9 mouse cellular contexts compared by ENCODE assay signal in the genomic region with DNA sequence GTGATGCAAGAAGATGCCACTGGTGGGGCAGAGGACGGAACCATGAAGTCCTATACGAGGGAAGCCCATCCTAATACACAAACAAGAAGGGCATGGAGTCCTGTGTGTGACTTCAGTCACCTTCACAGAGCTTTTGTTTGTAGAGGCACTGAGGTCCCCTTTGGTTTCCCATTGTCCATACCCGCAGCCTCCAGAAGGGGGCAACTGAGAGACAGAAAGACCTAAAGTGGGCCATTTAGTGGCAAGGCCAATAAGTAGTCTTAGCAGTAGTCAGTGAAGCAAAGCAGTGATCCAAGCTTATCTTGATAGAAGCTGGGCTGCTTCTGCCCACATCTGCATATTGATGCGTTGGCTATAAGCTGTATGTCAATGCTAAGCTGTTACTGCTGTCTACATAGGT.
A peak's percentile ranks its signal among the peaks of the same experiment; 100 is the strongest.
DNase-seq lines count a peak whose midpoint lies in the region; ATAC-seq and TF ChIP-seq lines count a peak whose summit lies in the region.
"Had no signal": no experiment of that assay in that cellular context is flagged by ENCODE, and none has a peak within 500 bp of the region (broad histone marks: within the 10 kb centered on the region; RNA-seq: fewer than 3 reads in every experiment).

No protein-coding gene starts in this region.

- no peak overlapping the region for H3K27ac ChIP-seq in forebrain, postnatal 0 days (ENCODE audit: low read depth, low read length)
- H3K27ac ChIP-seq in forebrain, embryonic 16.5 days (ENCODE audit: low read length), result no peak overlapping the region
- no peak overlapping the region for H3K27ac ChIP-seq in neural tube, embryonic 11.5 days (ENCODE audit: low read depth, low read length)
- H3K27ac ChIP-seq in neural tube, embryonic 15.5 days (replicated peaks), result no peak overlapping the region
- no peak overlapping the region for H3K27ac ChIP-seq in hindbrain, embryonic 16.5 days (ENCODE audit: low read depth, low read length)
- H3K27ac ChIP-seq: stomach, embryonic 15.5 days had no signal

- no peak for ATAC-seq in forebrain, postnatal 0 days
- no peak for ATAC-seq in forebrain, embryonic 16.5 days
- ATAC-seq in neural tube, embryonic 11.5 days (ENCODE audit: insufficient read depth, low FRiP score, low TSS enrichment), result no peak
- ATAC-seq in neural tube, embryonic 15.5 days (ENCODE audit: low FRiP score), result no peak
- no peak for ATAC-seq in hindbrain, embryonic 16.5 days

- H3K27me3 ChIP-seq in forebrain, postnatal 0 days (ENCODE audit: insufficient read depth, low read length), result no peaks in the 10 kb centered on the region
- no peaks in the 10 kb centered on the region for H3K27me3 ChIP-seq in forebrain, embryonic 16.5 days (replicated peaks; ENCODE audit: control insufficient read depth, insufficient read depth, low read length)
- no peaks in the 10 kb centered on the region for H3K27me3 ChIP-seq in neural tube, embryonic 11.5 days (ENCODE audit: control insufficient read depth, insufficient read depth, low read length)
- no peaks in the 10 kb centered on the region for H3K27me3 ChIP-seq in neural tube, embryonic 15.5 days (replicated peaks)
- H3K27me3 ChIP-seq in hindbrain, embryonic 16.5 days (replicated peaks; ENCODE audit: control insufficient read depth, insufficient read depth, low read length), result no peaks in the 10 kb centered on the region
- H3K27me3 ChIP-seq: stomach, embryonic 15.5 days had no signal

- no peak overlapping the region for H3K4me3 ChIP-seq in forebrain, postnatal 0 days (ENCODE audit: low read depth, low read length)
- no peak overlapping the region for H3K4me3 ChIP-seq in forebrain, embryonic 16.5 days (replicated peaks; ENCODE audit: low read length)
- H3K4me3 ChIP-seq in neural tube, embryonic 11.5 days (ENCODE audit: low read depth, low read length), result no peak overlapping the region
- H3K4me3 ChIP-seq in neural tube, embryonic 15.5 days (replicated peaks), result no peak overlapping the region
- H3K4me3 ChIP-seq in hindbrain, embryonic 16.5 days (ENCODE audit: low read length), result no peak overlapping the region
- H3K4me3 ChIP-seq: stomach, embryonic 15.5 days had no signal

- H3K4me1 ChIP-seq in forebrain, postnatal 0 days (ENCODE audit: insufficient read depth), result no peaks in the 10 kb centered on the region; the same call in 1 of the 2 replicates
- peaks cover 9% of the 10 kb centered on the region; the same call in 1 of the 2 replicates for H3K4me1 ChIP-seq in forebrain, embryonic 16.5 days (replicated peaks; ENCODE audit: control insufficient read depth, insufficient read depth, low read length)
- 0 out of 2 replicates have a peak, but pooled peaks cover 4% of the 10 kb centered on the region for H3K4me1 ChIP-seq in neural tube, embryonic 11.5 days (ENCODE audit: control insufficient read depth, insufficient read depth, low read length)
- peaks cover 20% of the 10 kb centered on the region for H3K4me1 ChIP-seq in neural tube, embryonic 15.5 days
- peaks cover 5% of the 10 kb centered on the region for H3K4me1 ChIP-seq in hindbrain, embryonic 16.5 days (ENCODE audit: control insufficient read depth, insufficient read depth, low read depth, low read length)
- H3K4me1 ChIP-seq: stomach, embryonic 15.5 days had no signal

- DNase-seq in forebrain, postnatal 0 days, result peak; percentile 52
- DNase-seq in neural tube, embryonic 11.5 days (ENCODE audit: low spot score), result peak; percentile 54
- peak; percentile 18 for DNase-seq in embryo, embryonic 9.5 days (ENCODE audit: extremely low spot score)
- peak; percentile 70 for DNase-seq in retina, postnatal 1 day
- no peak for DNase-seq in frontal cortex, postnatal 10 days (ENCODE audit: low spot score in 2 of 2)

- H3K9me3 ChIP-seq in forebrain, postnatal 0 days (ENCODE audit: low read length), result no peaks in the 10 kb centered on the region
- H3K9me3 ChIP-seq in forebrain, embryonic 16.5 days (ENCODE audit: control insufficient read depth, low read length), result no peaks in the 10 kb centered on the region
- no peaks in the 10 kb centered on the region for H3K9me3 ChIP-seq in neural tube, embryonic 11.5 days (ENCODE audit: control insufficient read depth, low read length)
- H3K9me3 ChIP-seq in neural tube, embryonic 15.5 days (replicated peaks), result no peaks in the 10 kb centered on the region
- no peaks in the 10 kb centered on the region for H3K9me3 ChIP-seq in hindbrain, embryonic 16.5 days (ENCODE audit: control insufficient read depth, low read length)
- H3K9me3 ChIP-seq: stomach, embryonic 15.5 days had no signal

- 67% methylated on average over 4 of the region's 4 CpGs for WGBS in forebrain, postnatal 0 days
- 66% methylated on average over 4 of the region's 4 CpGs for WGBS in forebrain, embryonic 16.5 days
- 58% methylated on average over 4 of the region's 4 CpGs for WGBS in neural tube, embryonic 11.5 days
- WGBS in neural tube, embryonic 15.5 days, result 65% methylated on average over 4 of the region's 4 CpGs
- 68% methylated on average over 4 of the region's 4 CpGs for WGBS in hindbrain, embryonic 16.5 days

- no peaks in the 10 kb centered on the region for H3K36me3 ChIP-seq in forebrain, postnatal 0 days (ENCODE audit: insufficient read depth)
- no peaks in the 10 kb centered on the region for H3K36me3 ChIP-seq in forebrain, embryonic 16.5 days (ENCODE audit: control insufficient read depth, insufficient read depth)
- H3K36me3 ChIP-seq in neural tube, embryonic 11.5 days (ENCODE audit: control insufficient read depth, insufficient read depth, low read length), result no peaks in the 10 kb centered on the region
- H3K36me3 ChIP-seq in neural tube, embryonic 15.5 days, result no peaks in the 10 kb centered on the region
- H3K36me3 ChIP-seq in hindbrain, embryonic 16.5 days (ENCODE audit: control insufficient read depth, insufficient read depth, low read length), result no peaks in the 10 kb centered on the region
- H3K36me3 ChIP-seq: stomach, embryonic 15.5 days had no signal

- no peak overlapping the region for H3K4me2 ChIP-seq in forebrain, postnatal 0 days (ENCODE audit: low read depth)
- H3K4me2 ChIP-seq in forebrain, embryonic 16.5 days (ENCODE audit: low read length), result no peak overlapping the region
- H3K4me2 ChIP-seq in neural tube, embryonic 11.5 days (ENCODE audit: low read depth), result no peak overlapping the region
- no peak overlapping the region for H3K4me2 ChIP-seq in neural tube, embryonic 15.5 days
- no peak overlapping the region for H3K4me2 ChIP-seq in hindbrain, embryonic 16.5 days (ENCODE audit: low read length)
- H3K4me2 ChIP-seq: stomach, embryonic 15.5 days had no signal

- H3K9ac ChIP-seq in forebrain, postnatal 0 days, result no peak overlapping the region
- H3K9ac ChIP-seq in forebrain, embryonic 16.5 days (replicated peaks; ENCODE audit: low read depth, low read length), result no peak overlapping the region
- H3K9ac ChIP-seq in neural tube, embryonic 11.5 days (ENCODE audit: low read length), result no peak overlapping the region
- H3K9ac ChIP-seq in neural tube, embryonic 15.5 days (replicated peaks), result no peak overlapping the region
- no peak overlapping the region for H3K9ac ChIP-seq in hindbrain, embryonic 16.5 days (ENCODE audit: low read depth, low read length)
- H3K9ac ChIP-seq: stomach, embryonic 15.5 days had no signal

- peak; percentile 53 for TF ChIP-seq CTCF in forebrain, postnatal 0 days (IDR thresholded peaks at IDR 0.05; ENCODE audit: low read depth)

Comparison
In these comparisons a context has a peak if more than half of its experiments do, and no peak if none do; other contexts are left out.
1. DNase-seq: peak in forebrain, postnatal 0 days (single experiment), neural tube, embryonic 11.5 days (single experiment), embryo, embryonic 9.5 days (single experiment) and retina, postnatal 1 day (single experiment); none in frontal cortex, postnatal 10 days (0 of 2).